Mouse (Mus musculus) bone marrow, adult 2 months (tissue): ENCODE data around the gene Ccnd2.

ENCODE experiments used
- CTCF ChIP-seq: fragments of 200-500 bp; IDR thresholded peaks from 2 replicates; pipeline ENCODE4 v1.5.1; 2011; ENCODE audit warnings: low read length, control low read depth; ENCODE audit not compliant: control insufficient read depth, insufficient read depth
- POLR2A ChIP-seq: fragments of 200-500 bp; IDR thresholded peaks from 2 replicates; pipeline ENCODE4 v1.6.1; 2011; ENCODE audit warnings: low read depth, mild to moderate bottlenecking, control low read depth, low read length, borderline replicate concordance; ENCODE audit not compliant: control insufficient read depth

DNA sequence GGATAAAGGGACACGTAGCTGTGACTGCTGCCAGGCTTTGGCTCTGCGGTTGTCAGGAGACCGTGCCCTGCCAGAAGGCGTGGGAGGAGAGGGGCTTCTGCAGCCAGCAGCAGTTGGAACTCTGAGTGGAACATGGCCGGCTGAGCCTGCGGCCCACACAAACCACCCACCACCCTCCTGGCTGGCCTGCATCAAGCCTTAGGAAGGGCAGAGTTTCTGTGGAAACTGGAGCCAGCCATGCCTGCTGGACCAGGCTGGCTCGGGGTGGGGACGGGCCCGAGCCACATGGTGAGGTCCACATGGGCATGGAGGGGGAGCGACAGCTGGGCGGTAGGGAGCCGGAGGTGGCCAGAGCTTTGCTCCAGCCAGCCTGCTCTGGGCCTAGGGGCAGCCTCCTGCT, 29.3 kb upstream of the Ccnd2 start:
- no peak for TF ChIP-seq CTCF
- TF ChIP-seq POLR2A: no peak
